Mouse (Mus musculus) stomach, postnatal 0 days (tissue): ENCODE results near the gene Arih2. TPM values are rescaled to one million over a fixed set of nuclear protein-coding genes. Genes with fewer than 3 reads are reported as not detected.
A peak's percentile ranks its signal among the peaks of the same experiment; 100 is the strongest.

Experiments
- ATAC-seq: fragments of 200-750 bp; cut with Nextera tagmentation; 2 replicates; pipeline ENCODE4 v1.8.0; 2017; ENCODE audit not compliant: low FRiP score, low TSS enrichment
- DNase-seq: peaks from one replicate; pipeline ENCODE4 v3.0.0-alpha.2; 2016; ENCODE audit warnings: low spot score
- H3K27ac ChIP-seq: fragments of 300-500 bp; sonication (generic); replicated peaks from 2 replicates; pipeline ENCODE4 v1.5.1; 2014; ENCODE audit warnings: mild to moderate bottlenecking, control low read depth
- H3K27me3 ChIP-seq: fragments of 300-500 bp; sonication (generic); 2 replicates; pipeline ENCODE4 v1.6.1; 2014; ENCODE audit warnings: low read length; ENCODE audit not compliant: control insufficient read depth, insufficient read depth
- H3K36me3 ChIP-seq: fragments of 300-500 bp; sonication (generic); 2 replicates; pipeline ENCODE4 v1.6.1; 2014; ENCODE audit warnings: low read length, mixed read lengths; ENCODE audit not compliant: control insufficient read depth, insufficient read depth
- H3K4me1 ChIP-seq: fragments of 300-500 bp; sonication (generic); replicated peaks from 2 replicates; pipeline ENCODE4 v1.6.1; 2014; ENCODE audit warnings: antibody characterized with exemption; ENCODE audit not compliant: control insufficient read depth, insufficient read depth
- H3K4me2 ChIP-seq: fragments of 300-500 bp; sonication (generic); replicated peaks from 2 replicates; pipeline ENCODE4 v1.6.1; 2014; ENCODE audit warnings: low read depth, mild to moderate bottlenecking, control low read depth, moderate library complexity
- H3K4me3 ChIP-seq: fragments of 300-500 bp; sonication (generic); 2 replicates; pipeline ENCODE4 v1.5.1; 2014; ENCODE audit warnings: low read depth, low read length, control low read depth
- H3K9ac ChIP-seq: fragments of 300-500 bp; sonication (generic); 2 replicates; pipeline ENCODE4 v1.6.1; 2014; ENCODE audit warnings: mild to moderate bottlenecking, low read length, control low read depth, mixed read lengths
- H3K9me3 ChIP-seq: fragments of 300-500 bp; sonication (generic); 2 replicates; pipeline ENCODE4 v1.6.1; 2016; ENCODE audit warnings: low read length; ENCODE audit not compliant: control insufficient read depth
- CTCF ChIP-seq: IDR thresholded peaks from 2 replicates; pipeline ENCODE4 v1.5.1; 2016; ENCODE audit warnings: antibody characterized with exemption, low read depth, mild to moderate bottlenecking, moderate library complexity
- EP300 ChIP-seq: optimal IDR thresholded peaks from 2 replicates; pipeline ENCODE3; 2016; ENCODE audit warnings: antibody characterized with exemption
- WGBS: fragments of 180-500 bp; shearing (Covaris S2); extraction: QIAGEN DNeasy Blood & Tissue Kit; methylation state at CpG from one replicate; pipeline ENCODE4 v1.1.7; 2014; 5-methylcytosine and 5-hydroxymethylcytosine counted together
- polyA plus RNA-seq: library from polyadenylated mRNA; unstranded; fragments of >200 nt; fragmentation: Nextera tagmentation; extraction: Ambion mirVana; gene quantifications from 2 replicates; pipeline ENCODE4 v1.2.1, GENCODE M21; 2015

Gene Arih2
- polyA plus RNA-seq, 1 experiment from 2014 or later = 25.1 TPM

DNA sequence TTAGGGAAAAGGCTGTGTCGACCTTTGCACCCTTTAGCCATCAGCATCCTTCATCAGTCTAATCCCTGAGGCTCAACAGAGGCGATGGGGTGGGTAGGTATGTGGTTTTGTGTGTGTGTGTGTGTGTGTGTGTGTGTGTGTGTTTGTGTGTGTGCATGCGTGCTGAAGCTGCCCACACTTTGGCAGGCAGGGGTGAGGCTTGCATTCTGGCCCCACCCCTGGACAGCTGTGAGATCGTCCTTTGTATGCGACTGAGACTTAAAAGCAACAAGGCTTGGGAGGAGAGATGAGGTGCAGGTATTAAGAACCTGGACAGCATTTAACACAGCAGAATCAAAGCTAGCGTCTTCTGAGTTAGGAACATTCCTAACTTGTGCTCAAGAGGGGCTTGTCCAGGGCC lies 72.2 kb downstream of the Arih2 start:
- Histone ChIP-seq H3K36me3 (peaks cover 15% of the 10 kb centered on the region), H3K4me2 (peak overlapping the region; percentile 78), H3K9me3 (no peaks in the 10 kb centered on the region), H3K4me1 (0 out of 2 replicates have a peak, but pooled peaks cover 2% of the 10 kb centered on the region), H3K27me3 (no peaks in the 10 kb centered on the region), H3K9ac (peak overlapping the region; percentile 43; the same call in 1 of the 2 replicates), H3K27ac (no peak overlapping the region), H3K4me3 (no peak overlapping the region)
- WGBS = 36% methylated on average over 6 of the region's 6 CpGs
- no peak for DNase-seq
- ATAC-seq = no peak
- TF ChIP-seq CTCF (no peak), EP300 (no peak)

DNA sequence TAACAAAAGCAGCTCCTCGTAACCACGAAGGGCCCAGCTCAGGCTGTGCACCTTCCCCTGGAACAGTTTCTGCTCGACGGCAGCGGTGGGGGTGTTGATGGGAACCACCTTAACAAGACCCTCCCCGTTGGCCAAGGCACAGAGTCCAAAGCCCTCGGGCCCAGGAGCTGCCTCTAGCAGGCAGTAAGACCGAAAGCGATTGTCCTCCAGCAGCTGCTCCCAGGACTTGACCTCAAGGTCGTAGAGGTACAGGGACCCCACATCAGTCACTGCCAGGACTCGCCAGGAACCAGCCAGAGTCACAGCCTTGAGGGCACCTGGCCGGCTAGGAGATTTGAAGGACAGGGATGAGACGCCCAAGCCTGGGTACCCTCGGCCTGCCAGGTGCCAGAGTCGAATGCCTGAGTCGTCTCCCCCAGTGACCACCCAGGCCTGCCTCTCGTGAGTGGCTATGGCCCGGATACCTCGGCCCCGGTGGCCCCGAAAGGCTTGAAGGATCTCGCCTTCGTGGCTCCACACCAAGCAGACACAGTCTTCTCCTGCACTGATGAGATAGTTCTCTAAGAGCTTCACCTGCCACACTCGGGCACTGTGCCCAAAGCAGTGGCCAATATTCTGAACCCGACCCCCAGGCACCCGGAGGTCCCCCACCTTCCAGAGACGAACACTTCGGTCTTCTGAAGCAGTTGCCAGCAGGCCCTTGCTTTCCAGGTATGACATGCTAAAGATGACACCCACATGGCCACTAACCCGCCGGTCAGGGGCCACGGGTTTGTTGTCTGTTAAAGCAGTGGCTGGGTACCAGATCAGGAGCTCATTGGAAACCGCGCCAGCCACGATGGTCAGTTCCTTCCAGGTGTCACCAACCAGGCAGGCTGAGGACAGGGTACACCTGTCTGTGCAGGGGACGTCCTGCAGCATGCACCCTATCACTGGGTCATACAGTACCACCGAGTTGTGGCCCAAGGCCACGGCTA lies 73.6 kb downstream of the Arih2 start:
- TF ChIP-seq CTCF (no peak), EP300 (no peak)
- ATAC-seq = no peak
- no peaks in the 10 kb centered on the region for H3K27me3 ChIP-seq
- 0 out of 2 replicates have a peak, but pooled peaks cover 2% of the 10 kb centered on the region for H3K4me1 ChIP-seq
- H3K9me3 ChIP-seq = no peaks in the 10 kb centered on the region
- DNase-seq = no peak
- no peak overlapping the region for H3K4me3 ChIP-seq
- no peak overlapping the region for H3K27ac ChIP-seq
- no peak overlapping the region for H3K9ac ChIP-seq
- WGBS = 73% methylated on average over 37 of the region's 37 CpGs
- H3K4me2 ChIP-seq = no peak overlapping the region
- peaks cover 21% of the 10 kb centered on the region for H3K36me3 ChIP-seq

DNA sequence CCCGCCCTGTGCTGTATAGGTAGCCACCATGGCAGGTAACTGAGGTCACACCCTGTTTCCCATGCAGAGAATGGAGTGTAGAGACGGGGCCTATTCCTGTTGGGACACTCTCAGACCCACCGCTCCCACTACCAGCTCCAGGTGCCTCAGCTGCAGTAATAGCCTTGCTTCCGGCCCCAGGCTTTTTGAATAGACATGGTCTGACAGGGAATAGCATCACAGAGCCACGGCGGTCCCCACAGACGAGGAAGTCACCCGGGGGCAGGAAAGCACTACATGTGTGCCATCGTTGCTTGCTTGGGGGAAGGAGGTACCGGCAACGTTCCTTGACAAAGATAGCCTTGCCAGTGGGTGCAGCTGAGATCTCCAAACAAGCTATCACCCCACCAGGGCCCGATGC lies 74.3 kb downstream of the Arih2 start:
- Histone ChIP-seq H3K36me3 (peaks cover 21% of the 10 kb centered on the region), H3K4me1 (0 out of 2 replicates have a peak, but pooled peaks cover 2% of the 10 kb centered on the region), H3K4me2 (no peak overlapping the region), H3K27ac (no peak overlapping the region), H3K27me3 (no peaks in the 10 kb centered on the region), H3K9ac (no peak overlapping the region), H3K9me3 (no peaks in the 10 kb centered on the region), H3K4me3 (no peak overlapping the region)
- DNase-seq (no peak), ATAC-seq (no peak)
- WGBS = 93% methylated on average over 12 of the region's 12 CpGs
- no peak for TF ChIP-seq CTCF
- TF ChIP-seq EP300 = no peak

DNA sequence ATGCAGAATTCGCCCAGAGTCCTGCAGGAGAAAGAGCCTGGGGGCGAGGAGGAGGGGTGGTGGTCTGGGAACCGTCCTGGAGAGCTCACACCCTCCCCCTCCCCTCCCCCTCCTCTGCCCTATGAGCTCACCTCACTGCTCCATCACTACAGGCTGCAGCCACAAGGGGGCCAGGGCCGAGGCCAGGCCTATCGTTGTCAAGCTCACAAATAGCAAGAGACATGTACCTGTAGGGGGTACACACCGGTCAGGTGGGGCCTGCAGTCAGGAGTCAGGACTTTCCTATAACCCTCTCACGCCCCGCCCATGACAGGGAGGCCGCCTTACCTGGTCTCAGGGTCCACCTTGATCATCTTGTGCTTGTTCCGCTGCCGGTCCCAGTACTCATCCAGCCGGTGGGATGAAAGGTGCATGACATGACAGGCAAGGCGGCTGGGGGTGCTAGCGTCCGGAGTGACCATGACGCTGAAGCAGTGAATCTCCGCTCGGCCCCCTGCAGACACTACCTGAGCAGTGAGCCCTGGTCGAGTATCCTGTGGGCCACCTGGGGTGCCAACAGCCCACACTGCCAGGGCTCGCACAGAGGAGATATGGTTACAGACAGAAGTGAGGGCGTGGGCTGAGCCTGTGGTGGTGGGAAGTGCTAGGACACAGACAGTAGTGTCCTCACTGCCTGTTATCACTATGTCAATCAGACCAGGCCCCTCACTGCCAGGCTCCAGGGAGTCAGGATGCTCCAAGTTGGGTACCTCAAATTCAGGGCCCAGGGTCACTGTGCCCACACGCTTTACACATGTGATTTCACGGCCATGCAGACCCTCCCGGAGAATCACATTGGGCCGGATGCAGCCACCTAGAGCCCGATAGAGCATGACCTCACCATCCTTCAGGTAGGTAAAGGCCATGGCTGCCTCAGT lies 75.2 kb downstream of the Arih2 start:
- Histone ChIP-seq H3K9ac (no peak overlapping the region), H3K36me3 (peaks cover 21% of the 10 kb centered on the region), H3K27ac (no peak overlapping the region), H3K4me3 (no peak overlapping the region), H3K4me1 (0 out of 2 replicates have a peak, but pooled peaks cover 2% of the 10 kb centered on the region), H3K27me3 (no peaks in the 10 kb centered on the region), H3K4me2 (no peak overlapping the region), H3K9me3 (no peaks in the 10 kb centered on the region)
- WGBS = 58% methylated on average over 26 of the region's 26 CpGs
- DNase-seq (peak; percentile 85), ATAC-seq (0 out of 2 replicates have a peak, but pooled peaks have one; percentile 10)
- TF ChIP-seq CTCF = peak; percentile 80
- TF ChIP-seq EP300 = no peak

DNA sequence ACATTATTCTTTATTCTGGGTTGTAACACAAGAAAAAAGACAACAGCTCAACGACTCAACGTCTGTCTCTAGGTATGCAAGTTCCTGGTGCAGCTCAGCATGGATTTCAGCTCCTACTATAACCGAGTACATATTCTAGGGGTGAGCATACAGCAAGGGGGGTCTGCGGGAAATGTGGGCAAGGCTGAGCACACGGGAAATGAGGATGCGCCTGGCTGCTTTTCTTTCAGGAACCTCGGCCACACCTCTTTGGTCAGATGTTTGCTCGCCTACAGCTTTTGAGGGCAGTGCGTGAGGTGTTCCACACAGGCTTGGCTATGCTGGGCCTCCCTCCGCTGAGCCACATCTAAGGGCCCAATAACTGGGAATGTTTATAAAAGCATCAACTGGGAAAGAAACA lies 76.9 kb downstream of the Arih2 start:
- H3K27ac ChIP-seq = no peak overlapping the region
- WGBS = 69% methylated on average over 10 of the region's 10 CpGs
- H3K9me3 ChIP-seq = no peaks in the 10 kb centered on the region
- no peak overlapping the region for H3K4me2 ChIP-seq
- H3K27me3 ChIP-seq = no peaks in the 10 kb centered on the region
- no peak overlapping the region for H3K9ac ChIP-seq
- ATAC-seq = no peak
- no peak for TF ChIP-seq EP300
- no peak for TF ChIP-seq CTCF
- no peak overlapping the region for H3K4me3 ChIP-seq
- DNase-seq = no peak
- peaks cover 21% of the 10 kb centered on the region for H3K36me3 ChIP-seq
- H3K4me1 ChIP-seq = peaks cover 3% of the 10 kb centered on the region
